27 mouse cellular contexts compared by ENCODE assay signal in the genomic region with DNA sequence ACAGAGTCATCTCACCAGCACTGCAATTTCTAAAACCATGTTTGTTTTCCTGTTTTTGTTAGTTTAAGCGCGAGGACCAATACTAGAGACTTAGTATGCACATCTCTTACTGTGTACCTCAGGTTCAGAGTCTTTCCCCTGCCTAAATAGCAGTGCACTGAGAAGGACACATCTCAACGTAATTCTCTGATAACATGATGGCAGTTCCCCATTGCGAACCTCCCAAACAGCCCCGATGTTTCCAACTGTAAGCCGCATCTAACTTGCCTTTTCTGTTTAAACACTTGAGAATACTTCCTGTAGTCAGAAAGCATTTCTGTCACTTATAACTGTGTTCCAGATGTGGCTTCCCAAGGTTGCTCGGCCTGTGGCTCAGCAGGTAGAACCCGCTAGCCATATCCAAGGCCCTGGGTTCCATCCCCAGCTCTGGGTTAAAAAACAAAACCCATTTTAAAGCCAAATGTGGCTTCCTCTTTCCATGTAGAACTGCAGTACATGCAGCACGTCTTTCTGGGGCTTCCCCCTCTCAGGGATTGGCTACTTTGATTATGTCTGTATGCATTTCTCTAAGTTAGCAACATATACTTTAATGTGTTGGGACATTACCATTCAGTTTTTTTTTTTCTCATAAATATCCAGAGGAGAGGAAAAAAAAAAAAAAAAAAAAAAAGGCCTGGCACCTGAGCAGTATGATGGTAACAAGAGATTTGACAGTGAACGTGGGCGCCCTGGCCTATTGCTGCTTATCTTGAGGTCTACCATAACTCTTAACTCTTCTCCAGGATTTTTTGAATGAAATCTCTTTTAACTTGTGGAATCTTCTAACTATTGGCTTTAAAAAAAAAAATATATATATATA. TPM values are rescaled to one million over a fixed set of nuclear protein-coding genes. Genes with fewer than 3 reads are reported as not detected.
DNase-seq lines count a peak whose midpoint lies in the region; ATAC-seq and TF ChIP-seq lines count a peak whose summit lies in the region.
"Had no signal": no experiment of that assay in that cellular context is flagged by ENCODE, and none has a peak within 500 bp of the region (broad histone marks: within the 10 kb centered on the region; RNA-seq: fewer than 3 reads in every experiment).

No protein-coding gene starts in this region.

- no peaks in the 10 kb centered on the region for H3K9me3 ChIP-seq in CH12.LX (replicated peaks; ENCODE audit: low read length)
- H3K9me3 ChIP-seq in hindbrain, embryonic 10.5 days: no peaks in the 10 kb centered on the region
- H3K9me3 ChIP-seq: embryonic facial prominence, embryonic 12.5 days; embryonic facial prominence, embryonic 15.5 days; heart, embryonic 10.5 days; heart, embryonic 13.5 days; hindbrain, embryonic 12.5 days; hindbrain, embryonic 15.5 days; intestine, embryonic 15.5 days had no signal

- H3K4me3 ChIP-seq in CH12.LX (replicated peaks in 1 of 3; ENCODE audit: low read depth in 2 of 3, low read length in 2 of 3, poor library complexity in 1 of 3): no peak overlapping the region
- H3K4me3 ChIP-seq in layer of hippocampus, adult 2 months: no peak overlapping the region
- H3K4me3 ChIP-seq in hindbrain, embryonic 10.5 days: no peak overlapping the region
- H3K4me3 ChIP-seq: embryonic facial prominence, embryonic 12.5 days; embryonic facial prominence, embryonic 15.5 days; heart, embryonic 10.5 days; heart, embryonic 13.5 days; hindbrain, embryonic 12.5 days; hindbrain, embryonic 15.5 days; intestine, embryonic 15.5 days had no signal

- TF ChIP-seq CTCF in CH12.LX (conservative IDR thresholded peaks at IDR 0.05 in 1 of 2, IDR thresholded peaks at IDR 0.05 in 1 of 2; ENCODE audit: low read depth in 2 of 2, low read length in 2 of 2): no peak
- no peak for TF ChIP-seq CTCF in layer of hippocampus, adult 2 months (conservative IDR thresholded peaks at IDR 0.05)

- no peak overlapping the region for H3K9ac ChIP-seq in CH12.LX (ENCODE audit: insufficient read depth, low read depth)
- H3K9ac ChIP-seq: embryonic facial prominence, embryonic 12.5 days; embryonic facial prominence, embryonic 15.5 days; heart, embryonic 13.5 days; hindbrain, embryonic 12.5 days; hindbrain, embryonic 15.5 days; intestine, embryonic 15.5 days had no signal

- peak overlapping the region; percentile 19 for H3K4me2 ChIP-seq in CH12.LX (ENCODE audit: insufficient read depth, low read depth, poor library complexity, severe bottlenecking)
- H3K4me2 ChIP-seq: embryonic facial prominence, embryonic 12.5 days; embryonic facial prominence, embryonic 15.5 days; heart, embryonic 13.5 days; hindbrain, embryonic 12.5 days; hindbrain, embryonic 15.5 days; intestine, embryonic 15.5 days had no signal

- no peak; the same call in 1 of the 2 replicates for TF ChIP-seq RAD21 in CH12.LX (IDR thresholded peaks at IDR 0.05; ENCODE audit: low read depth, low read length)

- dilution Hi-C loops in CH12.LX (cut with MboI; ENCODE audit: extremely low pct_ligation_motif_present, extremely low pct_unique_long_range_greater_than_20kb, low sequenced_read_pairs): no loop called here

- no peak for ATAC-seq in CD4-positive, CD25-positive, alpha-beta regulatory T cell, adult 4 months
- ATAC-seq in common myeloid progenitor, adult 5-6 weeks (replicated peaks; ENCODE audit: low read depth, poor library complexity, severe bottlenecking): 0 out of 2 replicates have a peak, but pooled peaks have one; percentile 33
- ATAC-seq: forebrain, embryonic 14.5 days; intestine, embryonic 15.5 days; Patski had no signal

- 91% methylated on average over 11 of the region's 11 CpGs for WGBS in hindbrain, embryonic 10.5 days

- no peaks in the 10 kb centered on the region for H3K79me2 ChIP-seq in CH12.LX (replicated peaks; ENCODE audit: control insufficient read depth, extremely low read depth, insufficient read depth, poor library complexity, severe bottlenecking)

- DNase-seq in CD4-positive, CD25-positive, alpha-beta regulatory T cell, adult 2 months (ENCODE audit: low read depth, low spot score): peak; percentile 10
- DNase-seq in CH12.LX (ENCODE audit: extremely low read depth): peak; percentile 73
- no peak for DNase-seq in layer of hippocampus, adult 2 months (ENCODE audit: low spot score in 2 of 2)
- no peak for DNase-seq in hindbrain, embryonic 10.5 days (ENCODE audit: low spot score)
- DNase-seq: adrenal gland, postnatal 10 days; adrenal gland, postnatal 36 days; B cell, adult 2 months; cerebellum, adult 18-20 months; cerebellum, adult 9-10 months; cerebellum, postnatal 14 days; gastrocnemius, postnatal 14 days; heart, adult 18-20 months; heart, postnatal 14 days; heart, postnatal 4 days; kidney, adult 11 months; kidney, adult 9 months had no signal

- peak overlapping the region; percentile 67 for H3K27ac ChIP-seq in CH12.LX (ENCODE audit: insufficient read depth, low read depth)
- no peak overlapping the region for H3K27ac ChIP-seq in layer of hippocampus, adult 2 months
- no peak overlapping the region for H3K27ac ChIP-seq in hindbrain, embryonic 10.5 days
- H3K27ac ChIP-seq: embryonic facial prominence, embryonic 12.5 days; embryonic facial prominence, embryonic 15.5 days; heart, embryonic 10.5 days; heart, embryonic 13.5 days; hindbrain, embryonic 12.5 days; hindbrain, embryonic 15.5 days; intestine, embryonic 15.5 days had no signal

- TF ChIP-seq EP300 in CH12.LX (IDR thresholded peaks at IDR 0.05; ENCODE audit: low read length): peak; percentile 82

- H3K4me1 ChIP-seq in CH12.LX (ENCODE audit: control insufficient read depth in 1 of 2, insufficient read depth in 2 of 2): peaks cover 18 to 58% of the 10 kb centered on the region in 2 experiments
- peaks cover 42% of the 10 kb centered on the region for H3K4me1 ChIP-seq in hindbrain, embryonic 10.5 days (replicated peaks)

- in situ Hi-C loops in CH12.LX (cut with MboI; ENCODE audit: low pct_ligation_motif_present, low pct_unique_long_range_greater_than_20kb, low sequenced_read_pairs): no loop called here

- H3K36me3 ChIP-seq in CH12.LX (replicated peaks in 1 of 2; ENCODE audit: control insufficient read depth in 1 of 2, insufficient read depth in 1 of 2, low read length in 1 of 2): no peaks in the 10 kb centered on the region
- no peaks in the 10 kb centered on the region for H3K36me3 ChIP-seq in hindbrain, embryonic 10.5 days
- H3K36me3 ChIP-seq: embryonic facial prominence, embryonic 12.5 days; embryonic facial prominence, embryonic 15.5 days; heart, embryonic 10.5 days; heart, embryonic 13.5 days; hindbrain, embryonic 12.5 days; hindbrain, embryonic 15.5 days; intestine, embryonic 15.5 days had no signal

- no peaks in the 10 kb centered on the region for H3K27me3 ChIP-seq in CH12.LX (replicated peaks)
- no peaks in the 10 kb centered on the region for H3K27me3 ChIP-seq in hindbrain, embryonic 10.5 days (ENCODE audit: insufficient read depth, poor library complexity, severe bottlenecking)
- H3K27me3 ChIP-seq: embryonic facial prominence, embryonic 12.5 days; embryonic facial prominence, embryonic 15.5 days; heart, embryonic 13.5 days; hindbrain, embryonic 12.5 days; hindbrain, embryonic 15.5 days; intestine, embryonic 15.5 days; Patski had no signal

- no peak for TF ChIP-seq POLR2A in CH12.LX (IDR thresholded peaks at IDR 0.05; ENCODE audit: low read depth, low read length)

TF ChIP-seq in CH12.LX, 34 proteins besides CTCF, POLR2A, EP300 and RAD21 (continues in another document):
- TF ChIP-seq JUN (IDR thresholded peaks at IDR 0.05; ENCODE audit: insufficient read depth, low read depth, low read length) (no peak), GABPA (IDR thresholded peaks at IDR 0.05; ENCODE audit: insufficient replicate concordance, low read depth, low read length) (no peak), MYC (IDR thresholded peaks at IDR 0.05; ENCODE audit: low read depth, low read length) (no peak), TCF12 (IDR thresholded peaks at IDR 0.05; ENCODE audit: low read depth, low read length) (no peak), SIN3A (IDR thresholded peaks at IDR 0.05; ENCODE audit: low read length) (no peak), E2F4 (IDR thresholded peaks at IDR 0.05; ENCODE audit: insufficient replicate concordance, low read depth, low read length) (no peak), ELF1 (IDR thresholded peaks at IDR 0.05; ENCODE audit: low read depth, low read length) (0 out of 2 replicates have a peak, but pooled peaks have one; percentile 24), ZKSCAN1 (IDR thresholded peaks at IDR 0.05; ENCODE audit: borderline replicate concordance, low read depth, low read length) (no peak), JUND (conservative IDR thresholded peaks at IDR 0.05; ENCODE audit: low read depth, low read length) (no peak; the same call in 1 of the 2 replicates), UBTF (IDR thresholded peaks at IDR 0.05; ENCODE audit: low read depth, low read length) (no peak), ETS1 (conservative IDR thresholded peaks at IDR 0.05; ENCODE audit: low read depth, low read length) (peak; percentile 28; the same call in 1 of the 2 replicates), TBP (conservative IDR thresholded peaks at IDR 0.05; ENCODE audit: low read depth, low read length) (no peak), ZC3H11A (IDR thresholded peaks at IDR 0.05; ENCODE audit: low read depth, low read length) (no peak), IRF4 (IDR thresholded peaks at IDR 0.05; ENCODE audit: low read depth, low read length) (peak; percentile 46; the same call in 1 of the 2 replicates), NRF1 (IDR thresholded peaks at IDR 0.05; ENCODE audit: low read depth, low read length) (no peak), SMC3 (IDR thresholded peaks at IDR 0.05; ENCODE audit: low read depth, low read length) (no peak), MAX (IDR thresholded peaks at IDR 0.05; ENCODE audit: low read length) (peak; percentile 41; the same call in 1 of the 2 replicates), ZNF384 (IDR thresholded peaks at IDR 0.05; ENCODE audit: low read depth, low read length) (peak; percentile 69), MEF2A (IDR thresholded peaks at IDR 0.05; ENCODE audit: borderline replicate concordance, low read depth, low read length) (peak; percentile 34; the same call in 1 of the 2 replicates), USF2 (conservative IDR thresholded peaks at IDR 0.05; ENCODE audit: low read depth, low read length) (no peak), RCOR1 (conservative IDR thresholded peaks at IDR 0.05; ENCODE audit: low read depth, low read length) (0 out of 2 replicates have a peak, but pooled peaks have one; percentile 50), USF1 (IDR thresholded peaks at IDR 0.05; ENCODE audit: low read depth, low read length) (no peak)

RNA-seq across cellular contexts. Expression of a gene that starts 15.7 kb away (rescaled TPM):
- polyA plus RNA-seq in CD4-positive, CD25-positive, alpha-beta regulatory T cell, adult 4 months (2017; shearing (Covaris generic)): 10 to 100 TPM; 22.5 to 26.9 TPM
- total RNA-seq in CH12.LX (2012; rRNA removed): 0.04 TPM in 2 replicates
- not detected in 2 replicates for total RNA-seq in CH12.LX (2014; rRNA removed)
- not detected in 2 replicates for polyA plus RNA-seq in CH12.LX (2012; ENCODE audit: insufficient read length, low read depth)
- total RNA-seq in common myeloid progenitor, adult 5-6 weeks (2017): 1.4 and 2.4 TPM in 2 replicates
- total RNA-seq in layer of hippocampus, adult 2 months (2021): 10 to 100 TPM in 1 of 2 experiments, 1 to 10 TPM in 1; 9.7 to 13.4 TPM
- 16.6 and 18.8 TPM in 2 replicates for polyA plus RNA-seq in hindbrain, embryonic 10.5 days (2016; fragmentation: Nextera tagmentation; extraction: Ambion mirVana)

Comparison
In these comparisons a context has a peak if more than half of its experiments do, and no peak if none do; other contexts are left out.
1. DNase-seq: peak in CD4-positive, CD25-positive, alpha-beta regulatory T cell, adult 2 months (single experiment) and CH12.LX (single experiment); none in layer of hippocampus, adult 2 months (0 of 2) and hindbrain, embryonic 10.5 days (single experiment).